Mouse (Mus musculus): Measurements from ENCODE around the gene Far2.

Far2 gene

GRCm38 (mm10) chr6:148046881-148047649, at the start of gene Far2:
TSS of gene Far2 (plus strand) at chr6:148047259.
- peak; percentile 79 for ATAC-seq (ENCODE audit: low TSS enrichment)

GRCm38 (mm10) chr6:148000483-148000882, 46.6 kb upstream of the Far2 start:
- no peak for ATAC-seq (ENCODE audit: low TSS enrichment)

GRCm38 (mm10) chr6:148001071-148001470, 46.0 kb upstream of the Far2 start:
- ATAC-seq (ENCODE audit: low TSS enrichment): peak; percentile 67

- ATAC-seq (ENCODE audit: low TSS enrichment): no peak
Measured at GRCm38 (mm10) chr6:148006118-148006837, 40.8 kb upstream of the Far2 start.

GRCm38 (mm10) chr6:148040759-148041158, 6.3 kb upstream of the Far2 start:
- no peak for ATAC-seq (ENCODE audit: low TSS enrichment)

- peak; percentile 51 for ATAC-seq (ENCODE audit: low TSS enrichment)
Measured at GRCm38 (mm10) chr6:148047650-148047988, 560 bp downstream of the Far2 start.

- peak; percentile 45; the same call in 1 of the 2 replicates for ATAC-seq (ENCODE audit: low TSS enrichment)
Measured at GRCm38 (mm10) chr6:148063131-148063530, 16.1 kb downstream of the Far2 start.

GRCm38 (mm10) chr6:148066267-148066666, 19.2 kb downstream of the Far2 start:
- ATAC-seq (ENCODE audit: low TSS enrichment): no peak

GRCm38 (mm10) chr6:148068786-148069185, 21.7 kb downstream of the Far2 start:
- no peak for ATAC-seq (ENCODE audit: low TSS enrichment)

- peak; percentile 85 for ATAC-seq (ENCODE audit: low TSS enrichment)
Measured at GRCm38 (mm10) chr6:148073599-148073998, 26.5 kb downstream of the Far2 start.

GRCm38 (mm10) chr6:148074211-148074864, 27.3 kb downstream of the Far2 start:
- peak; percentile 20; the same call in 1 of the 2 replicates for ATAC-seq (ENCODE audit: low TSS enrichment)

GRCm38 (mm10) chr6:148083864-148084263, 36.8 kb downstream of the Far2 start:
- no peak for ATAC-seq (ENCODE audit: low TSS enrichment)

GRCm38 (mm10) chr6:148084403-148084802, 37.3 kb downstream of the Far2 start:
- no peak for ATAC-seq (ENCODE audit: low TSS enrichment)

GRCm38 (mm10) chr6:148097039-148097438, 50.0 kb downstream of the Far2 start:
- peak; percentile 97 for ATAC-seq (ENCODE audit: low TSS enrichment)

- no peak for ATAC-seq (ENCODE audit: low TSS enrichment)
Measured at GRCm38 (mm10) chr6:148101977-148102376, 54.9 kb downstream of the Far2 start.

- ATAC-seq (ENCODE audit: low TSS enrichment): no peak
Measured at GRCm38 (mm10) chr6:148102434-148102833, 55.4 kb downstream of the Far2 start.

- ATAC-seq (ENCODE audit: low TSS enrichment): no peak
Measured at GRCm38 (mm10) chr6:148104212-148104611, 57.2 kb downstream of the Far2 start.

GRCm38 (mm10) chr6:148105722-148106268, 58.7 kb downstream of the Far2 start:
- no peak for ATAC-seq (ENCODE audit: low TSS enrichment)

GRCm38 (mm10) chr6:148108741-148109472, 61.8 kb downstream of the Far2 start:
- no peak for ATAC-seq (ENCODE audit: low TSS enrichment)

GRCm38 (mm10) chr6:148110996-148111633, 64.1 kb downstream of the Far2 start:
- ATAC-seq (ENCODE audit: low TSS enrichment): no peak

- ATAC-seq (ENCODE audit: low TSS enrichment): no peak
Measured at GRCm38 (mm10) chr6:148116371-148116770, 69.3 kb downstream of the Far2 start.
